Mouse (Mus musculus) kidney, embryonic 15.5 days (tissue): ENCODE data around the gene Ldhd. TPM values are rescaled to one million over a fixed set of nuclear protein-coding genes. Genes with fewer than 3 reads are reported as not detected.
"Not testable (repeated sequence)": the region's sequence is repeated elsewhere in the genome, so short reads cannot be mapped to it uniquely, and the experiment has no call there.

Experiments
- ATAC-seq: fragments of 200-750 bp; cut with Nextera tagmentation; replicated peaks from 2 replicates; pipeline ENCODE4 v1.8.0; 2017; ENCODE audit warnings: moderate TSS enrichment; ENCODE audit not compliant: low FRiP score
- H3K27ac ChIP-seq: fragments of 300-500 bp; sonication (generic); 2 replicates; pipeline ENCODE4 v1.5.1; 2015; ENCODE audit warnings: mild to moderate bottlenecking, inconsistent platforms
- H3K27me3 ChIP-seq: fragments of 300-500 bp; sonication (generic); 2 replicates; pipeline ENCODE4 v1.6.1; 2015; ENCODE audit warnings: inconsistent platforms
- H3K36me3 ChIP-seq: fragments of 300-500 bp; sonication (generic); 2 replicates; pipeline ENCODE4 v1.6.1; 2015; ENCODE audit warnings: inconsistent platforms
- H3K4me1 ChIP-seq: fragments of 300-500 bp; sonication (generic); 2 replicates; pipeline ENCODE4 v1.6.1; 2015; ENCODE audit warnings: inconsistent platforms
- H3K4me2 ChIP-seq: fragments of 300-500 bp; sonication (generic); 2 replicates; pipeline ENCODE4 v1.6.1; 2015; ENCODE audit warnings: moderate library complexity, mild to moderate bottlenecking, inconsistent platforms
- H3K4me3 ChIP-seq: fragments of 300-500 bp; sonication (generic); replicated peaks from 2 replicates; pipeline ENCODE4 v1.5.1; 2015; ENCODE audit warnings: mild to moderate bottlenecking, inconsistent platforms
- H3K9ac ChIP-seq: fragments of 300-500 bp; sonication (generic); 2 replicates; pipeline ENCODE4 v1.6.1; 2015; ENCODE audit warnings: mild to moderate bottlenecking, inconsistent platforms
- H3K9me3 ChIP-seq: fragments of 300-500 bp; sonication (generic); replicated peaks from 2 replicates; pipeline ENCODE4 v1.6.1; 2016; ENCODE audit warnings: inconsistent platforms
- WGBS: fragments of 180-500 bp; shearing (Covaris S2); methylation state at CpG from one replicate; pipeline ENCODE4 v1.1.7; 2015; ENCODE audit warnings: mixed read lengths; 5-methylcytosine and 5-hydroxymethylcytosine counted together
- polyA plus RNA-seq: library from polyadenylated mRNA; unstranded; fragments of >200 nt; fragmentation: Nextera tagmentation; extraction: Ambion mirVana; gene quantifications from 2 replicates; pipeline ENCODE4 v1.2.1, GENCODE M21; 2015

Gene Ldhd
- polyA plus RNA-seq, 1 experiment from 2014 or later, result 1.3 TPM

- ATAC-seq, H3K9me3 ChIP-seq, H3K27me3 ChIP-seq, H3K36me3 ChIP-seq: not testable (repeated sequence)
- Histone ChIP-seq H3K4me2 (peak overlapping the region; percentile 73), H3K4me3 (peak overlapping the region; percentile 89), H3K9ac (peak overlapping the region; percentile 94; the same call in 1 of the 2 replicates), H3K27ac (peak overlapping the region; percentile 96), H3K4me1 (peaks cover 14% of the 10 kb centered on the region)
- 54% methylated on average over 12 of the region's 12 CpGs for WGBS
Measured at GRCm38 (mm10) chr8:111644286-111645051, 14.3 kb upstream of the Ldhd start.

DNA sequence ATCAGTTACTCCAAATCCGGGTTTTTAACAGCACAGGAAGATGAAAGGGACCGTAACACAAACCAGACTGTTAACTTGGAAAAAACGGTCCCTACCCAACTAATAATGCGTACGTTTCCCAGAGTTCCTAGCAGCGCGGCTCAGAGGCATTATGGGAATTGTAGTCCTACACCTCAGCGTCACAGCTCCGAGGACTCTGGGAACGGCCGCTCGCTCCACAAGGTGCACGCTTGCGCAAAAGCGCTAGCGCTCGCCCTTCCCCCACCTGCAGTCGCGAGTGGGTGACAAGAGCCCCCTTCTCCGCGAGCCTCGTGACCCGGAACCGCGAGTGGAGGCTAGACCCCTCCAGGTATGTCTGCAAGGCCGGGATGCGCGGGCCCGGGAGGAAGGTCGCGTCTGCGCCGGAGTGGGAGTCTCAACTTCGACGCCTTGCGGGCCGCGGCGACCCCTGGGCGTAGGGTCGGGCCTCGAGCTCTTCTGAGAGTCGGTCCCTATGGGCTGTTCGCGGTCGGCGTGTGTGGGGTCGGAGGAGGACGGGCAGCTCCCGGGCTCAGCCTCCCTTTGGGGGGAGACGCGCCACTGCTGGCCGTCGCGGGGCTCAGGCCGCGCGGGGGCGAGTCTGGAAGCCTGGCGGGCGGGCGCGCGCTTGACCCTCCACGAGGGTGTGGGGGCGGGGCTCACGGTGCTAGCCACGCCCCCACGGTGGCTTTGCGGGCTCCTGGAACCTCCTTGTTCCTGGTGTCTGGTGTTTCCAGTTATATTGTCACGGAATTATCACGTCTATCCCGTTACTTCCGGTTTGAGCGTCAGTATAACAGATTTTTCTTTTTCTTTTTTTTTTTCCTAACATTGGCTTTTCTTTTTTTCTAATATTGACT is 13.3 kb upstream of the Ldhd start, which contains the start of gene Zfp1:
Gene Zfp1 (plus strand): TSS at position 138 of the 878 bp plus-strand sequence.
- peak within 1 kb of the TSS; percentile 94 for H3K9ac ChIP-seq
- peaks cover 14% of the 10 kb centered on the region for H3K4me1 ChIP-seq
- peak within 1 kb of the TSS; percentile 89 for H3K4me3 ChIP-seq
- peak; percentile 98 for ATAC-seq
- no peaks in the 10 kb centered on the region for H3K27me3 ChIP-seq
- no peaks in the 10 kb centered on the region for H3K36me3 ChIP-seq
- no peaks in the 10 kb centered on the region for H3K9me3 ChIP-seq
- peak within 1 kb of the TSS; percentile 96 for H3K27ac ChIP-seq
- WGBS, result under 1% methylated on average over 75 of the region's 75 CpGs
- peak within 1 kb of the TSS; percentile 73 for H3K4me2 ChIP-seq

DNA sequence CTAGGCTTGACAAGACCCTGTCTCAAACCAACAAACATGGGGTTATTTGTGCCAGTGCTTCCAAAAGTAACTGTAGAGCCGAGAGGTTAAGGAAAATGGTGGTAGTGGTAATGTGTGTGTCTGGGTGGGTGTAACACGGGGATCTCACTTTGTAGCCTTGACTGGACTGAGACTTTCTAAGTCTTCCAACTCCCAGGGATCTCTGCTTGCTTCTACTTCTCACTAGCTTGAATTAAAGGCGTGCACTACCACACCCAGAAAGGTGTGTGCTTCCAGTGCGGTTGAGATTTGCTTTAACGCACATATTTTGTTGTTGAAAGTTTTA is 12.7 kb upstream of the Ldhd start:
- Histone ChIP-seq H3K36me3 (no peaks in the 10 kb centered on the region), H3K4me1 (peaks cover 11% of the 10 kb centered on the region), H3K4me2 (peak overlapping the region; percentile 73), H3K9ac (peak overlapping the region; percentile 94), H3K4me3 (peak overlapping the region; percentile 89), H3K27ac (peak overlapping the region; percentile 96), H3K27me3 (no peaks in the 10 kb centered on the region), H3K9me3 (no peaks in the 10 kb centered on the region)
- WGBS, result 10% methylated on average over 5 of the region's 5 CpGs
- ATAC-seq, result peak; percentile 22

- peak overlapping the region; percentile 96 for H3K27ac ChIP-seq
- peak overlapping the region; percentile 73 for H3K4me2 ChIP-seq
- no peaks in the 10 kb centered on the region for H3K36me3 ChIP-seq
- H3K4me3 ChIP-seq, result peak overlapping the region; percentile 89
- WGBS, result 49% methylated on average over 5 of the region's 5 CpGs
- H3K4me1 ChIP-seq, result peaks cover 10% of the 10 kb centered on the region
- H3K27me3 ChIP-seq, result no peaks in the 10 kb centered on the region
- no peaks in the 10 kb centered on the region for H3K9me3 ChIP-seq
- no peak for ATAC-seq
- H3K9ac ChIP-seq, result peak overlapping the region; percentile 94
Measured at GRCm38 (mm10) chr8:111642496-111642895, 12.3 kb upstream of the Ldhd start.

DNA sequence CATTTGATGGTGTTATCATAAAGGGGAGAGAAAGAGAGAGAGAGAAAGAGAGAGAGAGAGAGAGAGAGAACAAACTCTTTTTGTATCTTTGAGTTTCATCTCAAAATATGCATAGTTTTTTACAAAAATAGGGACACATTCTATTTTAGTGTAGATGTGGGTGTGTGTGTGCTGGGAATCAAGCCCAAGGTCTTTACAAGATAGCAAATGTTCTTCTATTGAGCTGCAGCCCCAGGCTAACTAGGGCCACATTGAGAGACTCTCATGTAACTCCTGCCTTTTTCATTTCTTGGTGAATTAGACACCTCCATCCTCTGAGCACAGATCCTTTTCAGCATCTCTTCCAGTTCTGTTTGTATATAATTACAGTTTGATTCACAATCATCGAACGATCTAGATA is 10.9 kb upstream of the Ldhd start:
- H3K4me2 ChIP-seq, result no peak overlapping the region
- H3K9me3 ChIP-seq, result no peaks in the 10 kb centered on the region
- H3K9ac ChIP-seq, result no peak overlapping the region
- WGBS, result 94% methylated on average over 2 of the region's 2 CpGs
- peaks cover 10% of the 10 kb centered on the region for H3K4me1 ChIP-seq
- no peaks in the 10 kb centered on the region for H3K27me3 ChIP-seq
- no peaks in the 10 kb centered on the region for H3K36me3 ChIP-seq
- H3K4me3 ChIP-seq, result no peak overlapping the region
- ATAC-seq, result no peak
- no peak overlapping the region for H3K27ac ChIP-seq

DNA sequence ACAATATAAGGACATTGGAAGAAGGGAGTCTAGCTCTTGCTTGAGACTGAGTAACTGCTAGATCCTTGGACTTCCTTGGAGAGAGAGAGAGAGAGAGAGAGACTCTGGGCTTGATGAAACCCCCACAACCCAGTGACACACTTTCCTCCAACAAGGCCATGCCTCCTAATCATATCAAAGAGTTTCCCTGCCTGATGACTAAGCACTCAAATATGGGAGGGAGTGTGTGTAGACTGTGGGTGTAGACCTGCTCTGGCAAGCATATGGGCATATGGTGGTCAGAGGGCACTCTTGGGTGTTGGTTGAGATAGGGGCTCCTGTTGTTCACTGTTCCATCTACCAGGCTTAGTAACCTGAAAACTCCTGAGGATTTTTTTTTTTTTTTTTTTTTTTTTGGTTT is 7.9 kb upstream of the Ldhd start:
- no peak overlapping the region for H3K27ac ChIP-seq
- no peak overlapping the region for H3K4me3 ChIP-seq
- peaks cover 10% of the 10 kb centered on the region for H3K4me1 ChIP-seq
- H3K27me3 ChIP-seq, result no peaks in the 10 kb centered on the region
- ATAC-seq, result no peak
- no peaks in the 10 kb centered on the region for H3K36me3 ChIP-seq
- H3K9me3 ChIP-seq, result no peaks in the 10 kb centered on the region
- no peak overlapping the region for H3K9ac ChIP-seq
- H3K4me2 ChIP-seq, result no peak overlapping the region

DNA sequence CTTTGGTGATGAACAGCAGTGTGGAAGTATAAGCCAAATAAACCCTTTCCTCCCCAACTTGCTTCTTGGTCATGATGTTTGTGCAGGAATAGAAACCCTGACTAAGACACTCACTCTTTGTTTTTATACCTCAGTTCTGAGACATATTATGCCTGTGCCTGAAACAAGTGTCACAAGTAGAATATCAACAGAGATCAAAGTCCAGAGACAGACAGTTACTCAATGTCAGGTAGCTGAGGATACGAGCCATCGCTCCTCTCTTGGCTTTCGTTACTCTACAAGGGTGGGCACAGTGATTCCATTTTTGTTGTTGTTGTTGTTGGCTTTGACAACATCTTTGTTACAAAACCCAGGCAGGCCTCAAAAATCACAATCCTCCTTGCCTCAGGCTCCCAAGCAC is 2.8 kb upstream of the Ldhd start:
- 93% methylated on average over 3 of the region's 3 CpGs for WGBS
- no peak for ATAC-seq
- no peak overlapping the region for H3K9ac ChIP-seq
- H3K27ac ChIP-seq, result no peak overlapping the region
- H3K36me3 ChIP-seq, result no peaks in the 10 kb centered on the region
- no peak overlapping the region for H3K4me2 ChIP-seq
- H3K9me3 ChIP-seq, result no peaks in the 10 kb centered on the region
- H3K4me1 ChIP-seq, result peaks cover 9% of the 10 kb centered on the region; the same call in 1 of the 2 replicates
- no peaks in the 10 kb centered on the region for H3K27me3 ChIP-seq
- no peak overlapping the region for H3K4me3 ChIP-seq

DNA sequence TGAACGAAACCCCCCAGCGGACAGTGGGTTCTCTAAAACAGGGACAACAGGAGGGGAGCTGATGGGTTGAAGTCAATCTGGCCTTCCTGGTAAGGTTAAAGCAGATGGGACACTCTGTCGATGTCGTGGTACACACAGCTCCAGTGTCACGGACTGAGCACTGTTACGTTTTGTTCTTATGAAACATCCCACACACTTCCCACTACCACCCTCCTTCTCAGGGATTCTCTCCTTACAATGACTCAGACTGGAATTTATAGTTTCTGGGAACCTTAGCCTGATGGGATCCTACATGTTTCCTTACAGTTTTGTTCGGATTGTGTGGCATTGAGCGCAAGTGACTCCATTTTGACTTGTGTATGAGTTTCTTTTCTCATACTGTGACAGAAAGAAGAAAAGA is 1.4 kb upstream of the Ldhd start:
- Histone ChIP-seq H3K4me1 (peaks cover 9% of the 10 kb centered on the region; the same call in 1 of the 2 replicates), H3K4me2 (no peak overlapping the region), H3K9ac (no peak overlapping the region), H3K9me3 (no peaks in the 10 kb centered on the region), H3K27me3 (no peaks in the 10 kb centered on the region), H3K4me3 (no peak overlapping the region), H3K27ac (no peak overlapping the region), H3K36me3 (no peaks in the 10 kb centered on the region)
- ATAC-seq, result no peak
- 81% methylated on average over 8 of the region's 8 CpGs for WGBS

GRCm38 (mm10) chr8:111628894-111629501 is 1.2 kb downstream of the Ldhd start:
- no peak overlapping the region for H3K4me3 ChIP-seq
- H3K9ac ChIP-seq, result no peak overlapping the region
- no peak overlapping the region for H3K27ac ChIP-seq
- no peak for ATAC-seq
- H3K27me3 ChIP-seq, result no peaks in the 10 kb centered on the region
- H3K36me3 ChIP-seq, result peaks cover 5% of the 10 kb centered on the region; the same call in 1 of the 2 replicates
- H3K4me2 ChIP-seq, result no peak overlapping the region
- H3K9me3 ChIP-seq, result no peaks in the 10 kb centered on the region
- peaks cover 21% of the 10 kb centered on the region; the same call in 1 of the 2 replicates for H3K4me1 ChIP-seq
- 86% methylated on average over 19 of the region's 19 CpGs for WGBS

- no peak overlapping the region for H3K4me3 ChIP-seq
- WGBS, result 95% methylated on average over 12 of the region's 12 CpGs
Measured at GRCm38 (mm10) chr8:111628401-111628800, 1.8 kb downstream of the Ldhd start.

GRCm38 (mm10) chr8:111627923-111628322 is 2.3 kb downstream of the Ldhd start:
- WGBS, result 96% methylated on average over 9 of the region's 9 CpGs
- no peak overlapping the region for H3K4me3 ChIP-seq
- no peak for ATAC-seq

More at GRCm38 (mm10) chr8:111628401-111628800, 1.8 kb downstream of the Ldhd start:
- H3K36me3 ChIP-seq, result peaks cover 5% of the 10 kb centered on the region; the same call in 1 of the 2 replicates
- H3K27me3 ChIP-seq, result no peaks in the 10 kb centered on the region
- peaks cover 24% of the 10 kb centered on the region; the same call in 1 of the 2 replicates for H3K4me1 ChIP-seq
- ATAC-seq, result no peak
- H3K4me2 ChIP-seq, result no peak overlapping the region
- H3K9ac ChIP-seq, result no peak overlapping the region
- H3K27ac ChIP-seq, result no peak overlapping the region
- H3K9me3 ChIP-seq, result no peaks in the 10 kb centered on the region

DNA sequence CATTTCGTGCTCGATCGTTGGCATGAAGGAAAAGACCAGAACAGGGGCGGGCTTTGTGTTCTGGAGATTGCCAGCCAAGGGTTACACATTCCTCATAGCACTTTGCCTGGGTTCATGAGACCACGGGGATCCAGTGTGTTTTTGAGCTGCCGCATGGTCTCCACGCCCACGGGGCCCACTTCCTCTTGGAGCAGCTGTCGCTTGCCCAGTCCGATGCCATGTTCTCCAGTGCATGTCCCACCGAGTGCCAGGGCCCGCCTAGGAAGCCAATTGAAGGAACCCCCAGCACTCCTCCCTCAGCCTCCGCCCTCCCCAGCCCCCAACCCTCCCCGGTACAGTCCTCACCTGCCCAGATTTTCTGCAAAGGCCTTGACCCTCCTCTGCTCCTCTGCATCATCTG is 3.2 kb downstream of the Ldhd start:
- WGBS, result 86% methylated on average over 14 of the region's 14 CpGs
- H3K4me2 ChIP-seq, result no peak overlapping the region
- no peak overlapping the region for H3K9ac ChIP-seq
- H3K4me1 ChIP-seq, result peaks cover 24% of the 10 kb centered on the region; the same call in 1 of the 2 replicates
- H3K27ac ChIP-seq, result no peak overlapping the region
- no peaks in the 10 kb centered on the region for H3K27me3 ChIP-seq
- no peaks in the 10 kb centered on the region for H3K9me3 ChIP-seq
- peaks cover 13% of the 10 kb centered on the region for H3K36me3 ChIP-seq
- H3K4me3 ChIP-seq, result no peak overlapping the region
- ATAC-seq, result no peak

More at GRCm38 (mm10) chr8:111627923-111628322, 2.3 kb downstream of the Ldhd start:
- Histone ChIP-seq H3K9me3 (no peaks in the 10 kb centered on the region), H3K36me3 (peaks cover 5% of the 10 kb centered on the region; the same call in 1 of the 2 replicates), H3K4me2 (no peak overlapping the region), H3K9ac (no peak overlapping the region), H3K27ac (no peak overlapping the region), H3K4me1 (peaks cover 24% of the 10 kb centered on the region; the same call in 1 of the 2 replicates), H3K27me3 (no peaks in the 10 kb centered on the region)
